Mouse (Mus musculus): Measurements from ENCODE around the gene Arid1a.
"Not testable (repeated sequence)": the region's sequence is repeated elsewhere in the genome, so short reads cannot be mapped to it uniquely, and the experiment has no call there.

The Arid1a gene

GRCm38 (mm10) chr4:133672845-133673647, 83.5 kb downstream of the Arid1a start:
- DNase-seq = peak; percentile 52

DNA sequence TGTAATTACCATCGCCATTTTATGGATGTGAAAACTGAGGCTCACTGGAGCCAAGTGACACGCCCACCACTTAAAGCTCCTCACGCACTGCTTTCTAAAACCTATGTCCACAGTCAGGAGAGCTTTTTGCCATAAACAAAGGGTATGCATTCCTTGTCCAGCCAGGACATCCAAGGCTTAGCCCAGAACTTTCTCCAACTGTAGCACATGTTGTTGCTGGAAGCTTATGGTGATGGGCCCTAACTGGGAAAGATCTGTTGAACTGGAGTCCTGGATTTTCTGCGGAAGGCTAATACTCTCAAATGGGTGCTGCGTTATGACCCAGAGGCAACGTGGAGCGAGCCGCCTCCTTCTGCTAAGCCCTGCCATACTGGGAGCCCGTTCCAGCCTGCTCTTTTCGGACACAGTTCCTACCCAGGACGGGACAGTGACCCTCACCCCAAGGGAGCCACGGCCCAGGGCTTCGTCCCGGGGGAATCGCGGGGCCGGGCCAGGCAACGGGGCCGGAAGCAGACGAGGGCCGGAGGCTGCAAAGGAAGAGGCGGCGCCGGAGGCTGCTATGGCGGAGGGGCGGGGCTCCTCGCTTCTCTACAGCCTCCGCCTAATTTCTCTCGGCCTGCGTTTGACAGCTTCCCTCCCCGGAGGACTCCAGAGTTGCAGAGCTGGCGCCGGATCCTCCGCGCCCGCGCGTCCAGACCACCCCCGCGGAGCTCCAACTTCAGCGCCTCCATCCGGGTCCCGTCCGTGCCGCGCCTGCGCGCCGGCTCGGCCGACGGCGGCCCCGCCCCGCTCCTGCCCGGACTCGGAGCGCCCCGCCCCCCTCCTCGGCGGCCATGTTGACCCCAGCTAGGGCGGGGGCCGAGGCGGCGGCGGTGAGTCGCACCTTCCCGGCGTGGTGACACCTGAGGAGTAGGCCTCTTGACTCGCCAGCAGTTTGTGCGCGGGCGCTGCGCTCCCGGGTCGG, 84.4 kb downstream of the Arid1a start, which contains the start of gene Pigv:
Gene Pigv (minus strand): TSS at position 767 of the 964 bp plus-strand sequence.
- DNase-seq = peak; percentile 92

- DNase-seq = peak; percentile 93
Measured at GRCm38 (mm10) chr4:133671184-133671880, 85.2 kb downstream of the Arid1a start.

DNA sequence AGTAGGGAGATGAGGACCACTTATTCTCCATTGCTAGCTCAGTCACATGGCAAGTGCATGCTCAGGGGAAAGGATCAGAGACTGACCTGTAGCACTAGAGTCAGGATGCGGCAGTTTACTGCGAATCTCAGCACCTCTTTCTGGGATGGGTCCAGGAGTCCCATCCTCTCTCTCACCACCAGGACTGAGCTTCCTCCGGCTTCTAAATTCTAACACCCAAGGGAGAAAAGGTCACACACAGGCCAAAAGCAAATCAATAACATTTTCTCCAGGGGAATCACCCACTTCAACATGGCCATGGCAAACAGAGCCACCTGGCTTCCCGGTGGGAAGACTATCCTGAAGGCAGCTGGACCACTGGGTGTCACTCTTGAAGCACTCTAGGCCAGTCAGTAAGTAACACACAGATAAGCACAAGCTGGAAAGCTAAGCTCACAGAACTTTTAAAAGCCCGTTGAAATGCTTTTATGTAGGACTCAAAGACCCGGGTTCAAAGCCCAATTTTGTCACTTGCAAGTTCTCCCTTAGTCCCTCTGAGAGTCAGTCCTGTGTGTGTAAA, 86.8 kb downstream of the Arid1a start:
- no peak for DNase-seq

DNA sequence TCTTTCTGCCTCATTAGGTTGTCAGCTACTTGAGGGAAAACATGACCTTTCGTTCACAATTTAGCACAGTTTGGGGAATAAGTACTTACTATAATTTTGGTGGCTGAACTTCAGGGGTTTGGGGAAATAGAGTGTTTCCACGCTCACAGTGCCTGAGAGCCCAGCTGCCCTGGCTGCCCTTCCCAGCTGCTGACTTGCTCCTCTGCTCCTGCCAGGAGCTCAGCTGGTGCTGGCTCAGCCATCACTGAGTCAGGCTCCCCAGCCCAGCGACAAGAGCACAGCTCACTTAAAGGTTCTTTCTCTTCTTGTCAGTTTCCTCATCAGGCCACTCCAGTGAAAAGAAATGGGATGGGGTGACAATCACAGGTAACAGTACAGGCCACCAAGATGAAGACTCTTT, 88.0 kb downstream of the Arid1a start:
- no peak for DNase-seq

DNA sequence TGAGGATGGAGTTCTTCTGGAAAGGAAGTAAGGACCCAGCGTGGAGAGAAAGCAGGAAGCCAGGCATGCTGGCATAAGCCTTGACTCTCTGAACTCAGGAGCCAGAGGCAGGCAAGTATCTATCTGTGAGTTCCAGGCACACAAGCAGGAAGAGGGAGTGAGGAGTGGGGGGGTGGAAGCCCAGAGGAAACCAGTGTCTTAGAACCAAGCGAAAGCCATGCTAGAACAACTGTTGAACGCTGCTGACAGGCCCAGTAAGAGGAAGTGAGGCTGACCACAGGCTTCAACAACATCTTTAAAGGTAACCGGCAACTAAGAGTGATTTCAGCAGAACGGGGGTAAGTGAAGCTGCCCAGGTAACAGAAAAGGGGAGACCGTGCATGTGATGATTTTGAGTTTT, 90.4 kb downstream of the Arid1a start:
- no peak for DNase-seq

GRCm38 (mm10) chr4:133665118-133665517, 91.5 kb downstream of the Arid1a start:
- DNase-seq = peak; percentile 14

GRCm38 (mm10) chr4:133662945-133663344, 93.6 kb downstream of the Arid1a start:
- DNase-seq = no peak

- DNase-seq = peak; percentile 20
Measured at GRCm38 (mm10) chr4:133662421-133662820, 94.1 kb downstream of the Arid1a start.

- DNase-seq = peak; percentile 98
Measured at GRCm38 (mm10) chr4:133660193-133661155, 96.1 kb downstream of the Arid1a start.

GRCm38 (mm10) chr4:133659497-133660192, 96.9 kb downstream of the Arid1a start:
- no peak for DNase-seq

- no peak for DNase-seq
Measured at GRCm38 (mm10) chr4:133658729-133659128, 97.8 kb downstream of the Arid1a start.

GRCm38 (mm10) chr4:133657829-133658458, 98.6 kb downstream of the Arid1a start:
- DNase-seq = no peak

DNA sequence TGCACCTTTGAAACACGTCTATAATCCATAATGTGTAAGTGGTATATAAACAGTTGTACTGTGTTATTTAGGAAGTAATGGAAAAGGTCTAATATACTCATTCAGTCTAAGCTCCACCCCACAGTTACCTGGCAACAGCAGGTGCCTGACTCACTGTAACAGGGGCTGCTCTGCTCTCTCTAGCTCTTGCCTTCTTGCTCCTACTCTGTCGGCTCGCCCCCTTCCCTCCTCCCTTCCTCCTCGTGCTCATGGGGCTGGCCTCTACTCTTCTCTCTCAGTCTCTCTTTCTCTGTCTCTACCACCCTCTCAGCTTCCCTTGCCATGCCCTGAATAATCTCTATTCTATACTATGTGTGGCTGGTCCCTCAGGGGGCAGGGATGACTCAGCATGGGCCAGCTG, 99.6 kb downstream of the Arid1a start:
- no peak for DNase-seq

- no peak for DNase-seq
Measured at GRCm38 (mm10) chr4:133656294-133656693, 100.3 kb downstream of the Arid1a start.

GRCm38 (mm10) chr4:133654070-133654469, 102.5 kb downstream of the Arid1a start:
- not testable (repeated sequence) for DNase-seq

DNA sequence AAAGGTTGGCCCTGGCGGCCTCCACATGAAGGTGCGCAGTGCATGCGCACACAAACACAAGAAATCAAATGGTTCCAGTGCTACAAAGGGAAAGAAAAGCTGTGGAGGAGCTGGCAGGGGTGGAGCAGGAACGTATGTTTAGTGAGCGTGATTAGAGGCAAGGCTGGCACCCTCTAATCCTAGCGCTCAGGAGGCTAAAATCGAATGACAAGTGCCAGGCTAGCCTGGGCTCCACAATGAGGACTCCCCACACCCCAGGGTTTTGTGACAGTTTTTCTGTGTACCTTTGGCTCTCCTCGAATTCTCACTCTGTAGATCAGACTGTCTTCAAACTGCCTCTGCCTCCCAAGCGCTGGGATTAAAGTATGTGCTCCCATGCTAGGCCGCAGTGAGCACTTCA, 103.8 kb downstream of the Arid1a start:
- no peak for DNase-seq

GRCm38 (mm10) chr4:133651986-133652385, 104.6 kb downstream of the Arid1a start:
- no peak for DNase-seq

DNA sequence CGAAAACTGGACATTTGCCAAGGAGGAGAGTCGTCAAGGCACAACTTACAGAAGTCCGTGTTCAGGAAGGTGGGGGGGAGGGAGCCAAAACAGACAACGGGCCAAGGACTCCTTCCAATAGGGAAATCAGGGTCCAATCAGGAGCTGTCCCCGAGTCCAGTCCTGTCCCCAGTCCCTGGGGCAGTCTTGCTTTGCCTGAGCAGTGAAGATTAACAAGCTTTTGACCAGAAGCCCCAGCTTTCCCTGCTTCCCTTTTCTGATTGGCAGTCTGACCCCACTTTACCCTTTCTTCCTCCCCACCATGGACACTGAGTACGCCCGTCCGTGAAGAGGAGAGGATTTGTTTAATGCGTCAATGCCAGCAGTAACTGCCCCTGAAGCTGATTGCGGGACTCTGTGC, 105.1 kb downstream of the Arid1a start:
- DNase-seq = no peak

DNA sequence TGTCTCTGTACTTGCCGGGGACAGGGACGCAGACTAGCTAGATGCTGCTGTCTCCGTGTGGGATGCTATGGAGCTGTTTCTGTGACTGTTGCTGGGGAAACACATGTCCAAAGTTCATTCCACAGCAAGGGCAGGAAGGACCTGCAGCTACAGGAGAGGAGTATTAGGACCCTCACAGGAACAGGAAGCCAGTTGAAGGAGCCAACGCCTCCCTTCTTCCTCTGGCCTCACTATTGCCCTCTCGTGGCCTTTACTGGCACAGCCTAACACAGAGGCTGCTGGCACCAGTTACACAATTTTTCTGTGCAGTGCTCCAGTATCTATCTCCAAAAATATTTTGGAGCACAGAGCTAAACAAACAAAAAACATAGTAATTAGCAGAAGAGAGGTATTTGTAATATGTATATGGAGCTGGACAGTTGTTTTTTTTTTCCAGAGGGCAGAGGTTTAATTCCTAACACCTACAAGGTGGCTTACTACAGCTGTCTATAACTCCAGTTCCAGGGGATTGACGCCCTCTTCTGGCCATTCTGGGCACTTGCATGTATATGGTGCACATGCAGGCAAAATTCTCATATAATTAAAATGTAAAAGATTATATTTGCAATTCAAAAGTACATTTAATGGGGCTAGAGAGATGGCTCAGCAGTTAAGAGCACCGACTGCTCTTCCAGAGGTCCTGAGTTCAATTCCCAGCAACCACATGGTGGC, 106.4 kb downstream of the Arid1a start, which contains the start of gene Zdhhc18:
Gene Zdhhc18 (minus strand): TSS at position 166 of the 711 bp plus-strand sequence.
- DNase-seq = peak; percentile 76

Data from cerebellum, adult 9-10 months (tissue).